Mouse (Mus musculus) hindbrain, embryonic 11.5 days (tissue): ENCODE data around the gene Slc44a3. TPM values are rescaled to one million over a fixed set of nuclear protein-coding genes. Genes with fewer than 3 reads are reported as not detected.

Experiments used
- ATAC-seq: fragments of 200-750 bp; cut with Nextera tagmentation; 2 replicates; pipeline ENCODE4 v1.8.0; 2017; ENCODE audit warnings: mild to moderate bottlenecking, moderate TSS enrichment, moderate library complexity; ENCODE audit not compliant: low FRiP score
- DNase-seq: peaks from one replicate; pipeline ENCODE4 v3.0.0-alpha.2; 2015; ENCODE audit warnings: low spot score
- H3K27ac ChIP-seq: fragments of 300-500 bp; sonication (generic); 2 replicates; pipeline ENCODE4 v1.5.1; 2014; ENCODE audit warnings: mild to moderate bottlenecking, low read depth, low read length
- H3K27me3 ChIP-seq: fragments of 300-500 bp; sonication (generic); 2 replicates; pipeline ENCODE4 v1.6.1; 2014; ENCODE audit warnings: mild to moderate bottlenecking, low read length, moderate library complexity, mixed read lengths; ENCODE audit not compliant: control insufficient read depth, insufficient read depth
- H3K36me3 ChIP-seq: fragments of 300-500 bp; sonication (generic); 2 replicates; pipeline ENCODE4 v1.6.1; 2014; ENCODE audit warnings: mild to moderate bottlenecking, low read length, moderate library complexity, mixed read lengths; ENCODE audit not compliant: control insufficient read depth, insufficient read depth
- H3K4me1 ChIP-seq: fragments of 300-500 bp; sonication (generic); replicated peaks from 2 replicates; pipeline ENCODE4 v1.6.1; 2014; ENCODE audit warnings: low read length, mixed read lengths; ENCODE audit not compliant: control insufficient read depth, insufficient read depth
- H3K4me2 ChIP-seq: fragments of 300-500 bp; sonication (generic); replicated peaks from 2 replicates; pipeline ENCODE4 v1.6.1; 2014; ENCODE audit warnings: mild to moderate bottlenecking, low read depth, low read length
- H3K4me3 ChIP-seq: fragments of 300-500 bp; sonication (generic); 2 replicates; pipeline ENCODE4 v1.5.1; 2014; ENCODE audit warnings: low read depth, low read length
- H3K9ac ChIP-seq: fragments of 300-500 bp; sonication (generic); 2 replicates; pipeline ENCODE4 v1.6.1; 2014; ENCODE audit warnings: low read depth, low read length
- H3K9me3 ChIP-seq: fragments of 300-500 bp; sonication (generic); 2 replicates; pipeline ENCODE4 v1.6.1; 2016; ENCODE audit warnings: low read length; ENCODE audit not compliant: control insufficient read depth
- WGBS: fragments of 180-500 bp; shearing (Covaris S2); extraction: QIAGEN DNeasy Blood & Tissue Kit; methylation state at CpG from one replicate; pipeline ENCODE4 v1.1.7; 2014; 5-methylcytosine and 5-hydroxymethylcytosine counted together
- polyA plus RNA-seq: library from polyadenylated mRNA; unstranded; fragments of >200 nt; fragmentation: Nextera tagmentation; extraction: Ambion mirVana; gene quantifications from 2 replicates; pipeline ENCODE4 v1.2.1, GENCODE M21; 2014

Slc44a3 gene
- polyA plus RNA-seq, 1 experiment from 2014 or later = 0.86 TPM

- DNase-seq (peak; percentile 88), ATAC-seq (peak; percentile 75)
- no peaks in the 10 kb centered on the region for H3K9me3 ChIP-seq
- no peaks in the 10 kb centered on the region for H3K27me3 ChIP-seq
- H3K4me2 ChIP-seq = peak overlapping the region; percentile 55
- under 1% methylated on average over 84 of the region's 93 CpGs for WGBS
- H3K4me3 ChIP-seq = peak overlapping the region; percentile 78
- H3K27ac ChIP-seq = peak overlapping the region; percentile 99
- no peaks in the 10 kb centered on the region for H3K4me1 ChIP-seq
- H3K9ac ChIP-seq = peak overlapping the region; percentile 89
- H3K36me3 ChIP-seq = 0 out of 2 replicates have a peak, but pooled peaks cover 2% of the 10 kb centered on the region
Observed at GRCm38 (mm10) chr3:121426621-121427519, 105.3 kb downstream of the Slc44a3 start.

GRCm38 (mm10) chr3:121425861-121426620 is 106.2 kb downstream of the Slc44a3 start, which contains the start of gene Cnn3:
Gene Cnn3 (plus strand): TSS chr3:121426497.
- peak within 1 kb of the TSS; percentile 78 for H3K4me3 ChIP-seq
- no peaks in the 10 kb centered on the region for H3K4me1 ChIP-seq
- peak; percentile 91 for ATAC-seq
- H3K9me3 ChIP-seq = no peaks in the 10 kb centered on the region
- under 1% methylated on average over 50 of the region's 66 CpGs for WGBS
- peak within 1 kb of the TSS; percentile 99 for H3K27ac ChIP-seq
- H3K27me3 ChIP-seq = no peaks in the 10 kb centered on the region
- peak; percentile 97 for DNase-seq
- H3K9ac ChIP-seq = peak within 1 kb of the TSS; percentile 89
- peak within 1 kb of the TSS; percentile 55 for H3K4me2 ChIP-seq
- 0 out of 2 replicates have a peak, but pooled peaks cover 2% of the 10 kb centered on the region for H3K36me3 ChIP-seq

DNA sequence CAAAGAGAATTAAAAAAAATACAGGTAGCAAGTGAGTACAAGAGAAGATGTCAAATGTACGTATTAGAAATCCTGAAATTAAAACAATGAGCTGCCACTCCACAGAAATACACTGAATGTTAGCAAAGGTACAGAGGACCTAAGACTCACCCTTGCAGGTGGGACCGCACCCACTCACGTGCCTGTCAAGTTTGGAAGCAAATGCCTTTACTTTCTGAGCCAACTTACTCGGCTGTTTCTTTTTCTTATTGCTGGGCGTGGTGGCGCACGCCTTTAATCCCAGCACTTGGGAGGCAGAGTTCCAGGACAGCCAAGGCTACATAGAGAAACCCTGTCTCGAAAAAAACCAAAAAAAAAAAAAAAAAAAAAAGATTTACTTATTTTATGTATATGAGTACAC is 109.8 kb downstream of the Slc44a3 start:
- 84% methylated on average over 8 of the region's 8 CpGs for WGBS
- no peaks in the 10 kb centered on the region for H3K36me3 ChIP-seq
- no peaks in the 10 kb centered on the region for H3K27me3 ChIP-seq
- H3K4me2 ChIP-seq = no peak overlapping the region
- no peak overlapping the region for H3K4me3 ChIP-seq
- no peaks in the 10 kb centered on the region for H3K9me3 ChIP-seq
- H3K9ac ChIP-seq = no peak overlapping the region
- no peak overlapping the region for H3K27ac ChIP-seq
- ATAC-seq = no peak
- no peak for DNase-seq
- H3K4me1 ChIP-seq = no peaks in the 10 kb centered on the region

- 80% methylated on average over 9 of the region's 9 CpGs for WGBS
- H3K4me2 ChIP-seq = no peak overlapping the region
- H3K9ac ChIP-seq = no peak overlapping the region
- DNase-seq (no peak), ATAC-seq (0 out of 2 replicates have a peak, but pooled peaks have one; percentile 23)
- H3K4me1 ChIP-seq = no peaks in the 10 kb centered on the region
- H3K36me3 ChIP-seq = no peaks in the 10 kb centered on the region
- no peak overlapping the region for H3K27ac ChIP-seq
- no peak overlapping the region for H3K4me3 ChIP-seq
- no peaks in the 10 kb centered on the region for H3K9me3 ChIP-seq
- H3K27me3 ChIP-seq = no peaks in the 10 kb centered on the region
Observed at GRCm38 (mm10) chr3:121418850-121419435, 113.3 kb downstream of the Slc44a3 start.

GRCm38 (mm10) chr3:121418251-121418601 is 114.0 kb downstream of the Slc44a3 start:
- peak; percentile 15 for DNase-seq
- Histone ChIP-seq H3K27me3 (no peaks in the 10 kb centered on the region), H3K9ac (no peak overlapping the region), H3K4me3 (no peak overlapping the region), H3K36me3 (no peaks in the 10 kb centered on the region), H3K27ac (no peak overlapping the region), H3K9me3 (no peaks in the 10 kb centered on the region), H3K4me2 (no peak overlapping the region), H3K4me1 (no peaks in the 10 kb centered on the region)
- no peak for ATAC-seq
- 24% methylated on average over 6 of the region's 6 CpGs for WGBS

DNA sequence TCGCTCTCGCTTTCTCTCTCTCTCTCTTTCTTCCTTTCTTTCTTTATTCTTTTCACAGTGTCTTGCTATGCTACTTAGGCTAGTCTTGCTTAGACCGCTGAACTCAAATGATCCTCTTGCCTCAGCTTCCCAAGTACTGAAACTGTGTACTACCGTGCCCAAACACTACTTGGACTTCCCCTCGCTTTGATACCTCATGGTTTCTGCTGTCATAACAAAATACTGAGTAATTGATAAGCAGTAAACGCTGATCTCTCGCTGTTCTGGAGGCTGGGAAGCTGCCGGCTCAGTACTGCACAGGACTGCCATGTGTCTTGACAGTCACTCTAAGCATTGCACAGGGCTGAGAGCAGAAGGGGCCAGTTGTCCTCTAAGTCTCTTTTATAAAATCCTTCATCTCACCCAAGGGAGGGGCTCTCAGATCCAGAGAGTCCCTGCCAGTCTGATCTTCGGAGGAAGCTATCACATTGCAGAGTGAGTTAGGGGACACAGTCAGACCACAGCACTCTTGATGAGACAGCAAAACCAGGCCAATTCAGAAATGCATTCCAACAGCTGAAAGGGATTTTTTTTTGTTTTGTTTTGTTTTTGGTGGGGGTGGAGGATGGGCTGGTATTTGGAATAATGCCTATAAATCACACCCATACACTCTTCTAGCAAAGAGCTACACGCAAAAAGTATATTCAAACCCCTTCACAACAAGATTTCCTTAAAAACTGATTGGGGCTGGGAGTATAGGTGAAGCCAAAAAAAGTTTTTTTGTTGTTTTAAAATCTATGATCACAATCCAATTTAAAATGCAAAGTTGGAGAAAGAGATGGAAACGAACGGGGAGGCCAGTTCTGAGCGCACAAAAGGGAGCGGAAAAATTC is 114.6 kb downstream of the Slc44a3 start:
- no peaks in the 10 kb centered on the region for H3K27me3 ChIP-seq
- H3K4me3 ChIP-seq = no peak overlapping the region
- DNase-seq = peak; percentile 17
- WGBS = 51% methylated on average over 14 of the region's 14 CpGs
- no peaks in the 10 kb centered on the region for H3K4me1 ChIP-seq
- no peak overlapping the region for H3K27ac ChIP-seq
- no peak overlapping the region for H3K9ac ChIP-seq
- H3K9me3 ChIP-seq = no peaks in the 10 kb centered on the region
- ATAC-seq = no peak; the same call in 1 of the 2 replicates
- no peak overlapping the region for H3K4me2 ChIP-seq
- H3K36me3 ChIP-seq = no peaks in the 10 kb centered on the region

GRCm38 (mm10) chr3:121416171-121417154 is 115.7 kb downstream of the Slc44a3 start:
- Histone ChIP-seq H3K4me2 (no peak overlapping the region), H3K36me3 (no peaks in the 10 kb centered on the region)
- WGBS = 79% methylated on average over 5 of the region's 5 CpGs

More at GRCm38 (mm10) chr3:121416171-121417154, 115.7 kb downstream of the Slc44a3 start:
- DNase-seq (no peak), ATAC-seq (no peak)
- Histone ChIP-seq H3K27me3 (no peaks in the 10 kb centered on the region), H3K4me1 (no peaks in the 10 kb centered on the region), H3K4me3 (no peak overlapping the region), H3K27ac (no peak overlapping the region), H3K9ac (no peak overlapping the region), H3K9me3 (no peaks in the 10 kb centered on the region)
